Mouse (Mus musculus) hindbrain, embryonic 15.5 days (tissue): ENCODE measurements around the gene Ogt. TPM values are rescaled to one million over a fixed set of nuclear protein-coding genes. Genes with fewer than 3 reads are reported as not detected.

Experiments
- ATAC-seq: fragments of 200-750 bp; cut with Nextera tagmentation; 2 replicates; pipeline ENCODE4 v1.8.0; 2017; ENCODE audit warnings: low read depth, moderate number of reproducible peaks, moderate TSS enrichment; ENCODE audit not compliant: low FRiP score
- H3K27ac ChIP-seq: fragments of 300-500 bp; sonication (generic); replicated peaks from 2 replicates; pipeline ENCODE4 v1.5.1; 2015; ENCODE audit warnings: mild to moderate bottlenecking, inconsistent platforms
- H3K27me3 ChIP-seq: fragments of 300-500 bp; sonication (generic); 2 replicates; pipeline ENCODE4 v1.6.1; 2015; ENCODE audit warnings: control low read depth, inconsistent platforms
- H3K36me3 ChIP-seq: fragments of 300-500 bp; sonication (generic); 2 replicates; pipeline ENCODE4 v1.6.1; 2015; ENCODE audit warnings: control low read depth, inconsistent platforms
- H3K4me1 ChIP-seq: fragments of 300-500 bp; sonication (generic); replicated peaks from 2 replicates; pipeline ENCODE4 v1.6.1; 2015; ENCODE audit warnings: control low read depth, inconsistent platforms
- H3K4me2 ChIP-seq: fragments of 300-500 bp; sonication (generic); 2 replicates; pipeline ENCODE4 v1.6.1; 2015; ENCODE audit warnings: moderate library complexity, mild to moderate bottlenecking, inconsistent platforms
- H3K4me3 ChIP-seq: fragments of 300-500 bp; sonication (generic); 2 replicates; pipeline ENCODE4 v1.5.1; 2015; ENCODE audit warnings: mild to moderate bottlenecking, inconsistent platforms
- H3K9ac ChIP-seq: fragments of 300-500 bp; sonication (generic); 2 replicates; pipeline ENCODE4 v1.6.1; 2015; ENCODE audit warnings: inconsistent platforms
- H3K9me3 ChIP-seq: fragments of 300-500 bp; sonication (generic); 2 replicates; pipeline ENCODE4 v1.6.1; 2016; ENCODE audit warnings: control low read depth, inconsistent platforms
- WGBS: fragments of 180-500 bp; shearing (Covaris S2); methylation state at CpG from one replicate; pipeline ENCODE4 v1.1.7; 2015; 5-methylcytosine and 5-hydroxymethylcytosine counted together
- polyA plus RNA-seq: library from polyadenylated mRNA; unstranded; fragments of >200 nt; fragmentation: Nextera tagmentation; extraction: Ambion mirVana; gene quantifications from 2 replicates; pipeline ENCODE4 v1.2.1, GENCODE M21; 2015

The Ogt gene
- polyA plus RNA-seq: 181 TPM in 2 replicates

DNA sequence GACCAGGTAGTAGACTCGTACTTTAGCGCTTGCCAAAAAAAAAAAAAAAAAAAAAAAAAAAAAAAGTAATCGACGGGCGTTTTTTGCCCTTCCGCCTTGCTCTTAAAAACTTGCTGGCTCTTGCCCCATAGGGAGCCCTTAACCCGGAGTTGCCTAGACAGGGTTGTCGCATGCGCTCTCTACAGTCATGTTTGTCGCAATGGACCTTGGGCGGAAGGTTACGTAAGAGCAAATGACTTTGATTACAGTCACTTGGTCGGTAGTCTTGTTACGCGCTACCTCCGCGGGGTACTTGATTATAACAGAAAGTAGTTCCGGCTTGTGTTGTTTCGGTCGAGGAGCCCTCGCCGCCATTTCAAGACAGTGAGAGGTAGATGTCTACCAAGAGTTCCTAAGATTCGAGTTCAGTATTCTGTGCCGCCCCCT, at the start of gene Ogt:
Ogt (plus strand) TSS at position 320 of the 426 bp plus-strand sequence.
- 24% methylated on average over 24 of the region's 24 CpGs for WGBS
- H3K4me1 ChIP-seq: peaks cover 8% of the 10 kb centered on the region
- no peaks in the 10 kb centered on the region for H3K36me3 ChIP-seq
- H3K9me3 ChIP-seq: no peaks in the 10 kb centered on the region
- peak within 1 kb of the TSS; percentile 59 for H3K9ac ChIP-seq
- H3K4me2 ChIP-seq: peak within 1 kb of the TSS; percentile 61
- H3K27ac ChIP-seq: peak within 1 kb of the TSS; percentile 89
- H3K4me3 ChIP-seq: peak within 1 kb of the TSS; percentile 57
- H3K27me3 ChIP-seq: no peaks in the 10 kb centered on the region
- peak; percentile 95 for ATAC-seq

GRCm38 (mm10) chrX:101616183-101616582, 23.7 kb upstream of the Ogt start:
- Histone ChIP-seq H3K4me2 (no peak overlapping the region), H3K27me3 (no peaks in the 10 kb centered on the region), H3K27ac (no peak overlapping the region), H3K36me3 (no peaks in the 10 kb centered on the region), H3K9ac (no peak overlapping the region), H3K4me3 (no peak overlapping the region), H3K4me1 (no peaks in the 10 kb centered on the region), H3K9me3 (no peaks in the 10 kb centered on the region)
- 95% methylated on average over 3 of the region's 3 CpGs for WGBS
- ATAC-seq: no peak

DNA sequence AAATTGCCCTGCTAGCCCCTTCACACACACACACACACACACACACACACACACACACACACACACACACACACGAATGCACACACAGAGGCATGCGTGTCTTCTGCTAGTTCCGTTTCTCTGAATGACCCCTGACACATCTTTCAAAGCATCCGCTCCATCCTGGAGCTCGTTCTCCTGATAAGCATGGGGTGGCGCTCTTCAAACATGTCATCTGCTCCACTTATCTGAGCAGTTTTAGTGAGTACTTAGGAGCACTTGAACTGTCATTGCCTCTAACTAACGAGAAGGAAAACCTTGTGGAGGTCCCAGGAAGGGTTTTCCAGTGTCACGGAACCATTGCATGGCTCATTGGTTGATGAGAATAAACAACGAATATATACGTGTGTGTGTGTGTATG, 22.0 kb upstream of the Ogt start:
- Histone ChIP-seq H3K27ac (no peak overlapping the region), H3K4me3 (no peak overlapping the region), H3K4me1 (no peaks in the 10 kb centered on the region), H3K36me3 (no peaks in the 10 kb centered on the region), H3K9ac (no peak overlapping the region), H3K4me2 (no peak overlapping the region), H3K9me3 (no peaks in the 10 kb centered on the region), H3K27me3 (no peaks in the 10 kb centered on the region)
- WGBS: 70% methylated on average over 10 of the region's 10 CpGs
- ATAC-seq: no peak

DNA sequence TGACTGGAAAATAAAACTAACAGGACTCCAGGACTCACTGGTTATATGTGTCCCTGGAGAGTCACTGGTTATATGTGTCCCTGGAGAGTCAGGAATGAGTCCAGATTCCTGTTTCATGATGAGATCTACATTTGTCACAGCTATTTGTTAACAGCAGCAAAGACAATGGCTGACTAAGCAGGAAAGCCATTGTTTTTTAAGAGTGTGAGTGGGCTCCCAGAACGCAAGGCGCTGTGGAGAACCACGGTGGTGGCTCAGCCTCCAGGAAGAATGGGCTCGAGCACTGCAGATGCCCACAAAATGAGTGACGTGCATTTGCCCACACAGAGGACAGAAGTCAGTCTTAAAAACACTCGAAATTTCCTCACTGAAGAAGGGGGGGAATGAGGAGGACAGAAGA, 19.5 kb upstream of the Ogt start:
- 53% methylated on average over 6 of the region's 6 CpGs for WGBS
- no peak overlapping the region for H3K27ac ChIP-seq
- no peaks in the 10 kb centered on the region for H3K9me3 ChIP-seq
- no peak overlapping the region for H3K4me2 ChIP-seq
- H3K9ac ChIP-seq: no peak overlapping the region
- no peaks in the 10 kb centered on the region for H3K4me1 ChIP-seq
- H3K4me3 ChIP-seq: no peak overlapping the region
- H3K36me3 ChIP-seq: no peaks in the 10 kb centered on the region
- no peak for ATAC-seq
- no peaks in the 10 kb centered on the region for H3K27me3 ChIP-seq

DNA sequence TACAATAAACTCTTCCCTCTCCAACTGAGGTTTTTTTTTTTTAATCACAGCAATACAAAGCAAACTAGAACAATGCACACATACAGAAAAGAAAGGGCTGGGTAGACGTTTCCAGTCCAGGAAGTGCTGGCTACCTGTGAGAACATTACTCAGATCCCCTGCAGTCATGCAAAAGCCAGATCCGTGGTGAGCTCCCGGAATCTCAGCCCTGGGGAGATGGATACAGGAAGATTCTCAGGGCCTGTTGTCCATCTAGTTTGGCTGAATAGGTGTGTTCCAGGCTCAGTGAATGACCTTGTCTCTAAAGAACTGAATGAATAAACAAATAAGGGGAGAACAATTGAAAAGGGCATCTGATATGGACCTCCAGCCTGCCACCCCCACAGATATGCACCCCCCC, 17.3 kb upstream of the Ogt start:
- Histone ChIP-seq H3K9ac (no peak overlapping the region), H3K4me1 (no peaks in the 10 kb centered on the region), H3K36me3 (no peaks in the 10 kb centered on the region), H3K27me3 (no peaks in the 10 kb centered on the region), H3K4me3 (no peak overlapping the region), H3K27ac (no peak overlapping the region), H3K9me3 (no peaks in the 10 kb centered on the region), H3K4me2 (no peak overlapping the region)
- WGBS: 52% methylated on average over 3 of the region's 3 CpGs
- no peak for ATAC-seq

DNA sequence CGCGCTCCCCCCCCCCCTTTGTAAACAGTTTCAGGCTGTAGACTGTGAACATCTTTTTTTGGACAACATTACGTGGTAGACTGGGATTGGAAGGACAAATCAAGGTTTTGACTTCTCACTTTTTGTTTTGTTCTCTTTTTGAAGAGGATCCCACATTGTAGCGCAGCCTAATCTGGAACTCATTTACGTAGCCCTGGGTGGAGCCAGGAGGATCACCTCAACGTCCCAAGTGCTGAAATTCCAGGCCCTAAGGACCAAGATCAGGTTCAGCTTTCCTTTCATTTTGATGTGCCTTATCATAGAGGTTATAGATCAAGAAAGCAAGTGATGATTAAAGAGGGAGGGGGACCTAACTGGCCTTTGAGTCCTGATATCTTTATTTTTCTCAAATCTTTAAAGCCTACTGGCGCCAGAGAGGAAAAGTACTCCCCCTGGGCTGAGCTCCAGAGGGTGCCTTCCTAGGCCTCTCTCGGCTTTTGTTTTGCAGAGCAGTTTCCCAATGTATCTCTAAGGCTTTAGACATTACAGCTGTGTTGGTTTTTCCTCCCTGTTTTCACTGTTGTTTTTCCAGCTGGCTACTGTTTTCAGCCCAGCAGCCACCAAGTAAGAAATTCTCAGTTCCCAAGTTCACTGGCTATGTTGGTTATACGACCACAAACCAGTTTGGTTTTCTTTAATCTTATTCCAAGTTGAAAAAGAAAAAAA, 2.9 kb upstream of the Ogt start:
- no peaks in the 10 kb centered on the region for H3K36me3 ChIP-seq
- H3K4me3 ChIP-seq: no peak overlapping the region
- WGBS: 40% methylated on average over 7 of the region's 9 CpGs
- H3K27me3 ChIP-seq: no peaks in the 10 kb centered on the region
- H3K4me1 ChIP-seq: no peaks in the 10 kb centered on the region
- H3K9me3 ChIP-seq: no peaks in the 10 kb centered on the region
- H3K9ac ChIP-seq: no peak overlapping the region
- no peak for ATAC-seq
- no peak overlapping the region for H3K27ac ChIP-seq
- no peak overlapping the region for H3K4me2 ChIP-seq

DNA sequence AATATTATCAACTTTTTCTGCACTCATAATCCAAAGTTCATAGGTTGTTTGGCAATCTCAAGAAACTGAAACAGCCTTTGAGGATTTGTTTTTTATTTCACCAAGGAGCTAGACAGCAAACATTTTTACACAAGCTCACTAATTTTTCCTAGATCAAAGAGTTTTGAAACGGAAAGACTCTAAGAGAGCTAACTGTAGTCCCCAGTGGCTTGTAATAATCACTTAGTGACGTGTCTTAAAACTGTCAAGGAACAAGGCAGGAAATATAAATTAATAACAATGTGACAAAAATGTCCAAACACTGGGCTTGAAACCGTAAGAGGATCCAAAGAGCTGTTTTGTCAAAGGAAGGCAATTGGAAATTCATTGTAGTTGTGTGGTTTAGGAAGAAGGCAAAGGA, 1.0 kb upstream of the Ogt start:
- H3K4me1 ChIP-seq: peaks cover 6% of the 10 kb centered on the region
- no peak overlapping the region for H3K27ac ChIP-seq
- no peak overlapping the region for H3K9ac ChIP-seq
- 29% methylated on average over 3 of the region's 3 CpGs for WGBS
- H3K27me3 ChIP-seq: no peaks in the 10 kb centered on the region
- no peak for ATAC-seq
- peak overlapping the region; percentile 57 for H3K4me2 ChIP-seq
- H3K36me3 ChIP-seq: no peaks in the 10 kb centered on the region
- H3K4me3 ChIP-seq: peak overlapping the region; percentile 57
- H3K9me3 ChIP-seq: no peaks in the 10 kb centered on the region

DNA sequence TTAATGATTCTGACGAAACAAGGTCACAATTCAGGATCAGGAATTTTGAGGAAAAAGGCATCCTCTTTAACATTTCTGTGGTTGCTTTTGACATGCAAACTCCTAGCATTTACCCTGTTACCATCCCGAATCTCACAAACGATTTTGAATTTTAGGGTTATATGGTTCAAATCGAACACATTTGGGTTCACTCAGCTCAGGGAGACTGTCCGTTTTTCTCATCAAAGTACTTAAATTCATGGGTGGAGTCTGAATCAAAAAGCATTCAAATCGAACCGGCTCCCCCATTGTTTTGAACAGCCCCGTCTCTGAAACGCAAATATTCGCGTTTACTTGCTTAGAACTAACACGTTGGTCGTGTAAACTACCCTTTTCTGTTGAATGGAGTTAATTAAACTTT, 554 bp upstream of the Ogt start:
- Histone ChIP-seq H3K4me1 (peaks cover 8% of the 10 kb centered on the region), H3K9ac (no peak overlapping the region), H3K27me3 (no peaks in the 10 kb centered on the region), H3K4me2 (peak overlapping the region; percentile 57), H3K36me3 (no peaks in the 10 kb centered on the region), H3K9me3 (no peaks in the 10 kb centered on the region), H3K4me3 (peak overlapping the region; percentile 57), H3K27ac (peak overlapping the region; percentile 89; the same call in 1 of the 2 replicates)
- no peak; the same call in 1 of the 2 replicates for ATAC-seq
- 23% methylated on average over 13 of the region's 13 CpGs for WGBS

DNA sequence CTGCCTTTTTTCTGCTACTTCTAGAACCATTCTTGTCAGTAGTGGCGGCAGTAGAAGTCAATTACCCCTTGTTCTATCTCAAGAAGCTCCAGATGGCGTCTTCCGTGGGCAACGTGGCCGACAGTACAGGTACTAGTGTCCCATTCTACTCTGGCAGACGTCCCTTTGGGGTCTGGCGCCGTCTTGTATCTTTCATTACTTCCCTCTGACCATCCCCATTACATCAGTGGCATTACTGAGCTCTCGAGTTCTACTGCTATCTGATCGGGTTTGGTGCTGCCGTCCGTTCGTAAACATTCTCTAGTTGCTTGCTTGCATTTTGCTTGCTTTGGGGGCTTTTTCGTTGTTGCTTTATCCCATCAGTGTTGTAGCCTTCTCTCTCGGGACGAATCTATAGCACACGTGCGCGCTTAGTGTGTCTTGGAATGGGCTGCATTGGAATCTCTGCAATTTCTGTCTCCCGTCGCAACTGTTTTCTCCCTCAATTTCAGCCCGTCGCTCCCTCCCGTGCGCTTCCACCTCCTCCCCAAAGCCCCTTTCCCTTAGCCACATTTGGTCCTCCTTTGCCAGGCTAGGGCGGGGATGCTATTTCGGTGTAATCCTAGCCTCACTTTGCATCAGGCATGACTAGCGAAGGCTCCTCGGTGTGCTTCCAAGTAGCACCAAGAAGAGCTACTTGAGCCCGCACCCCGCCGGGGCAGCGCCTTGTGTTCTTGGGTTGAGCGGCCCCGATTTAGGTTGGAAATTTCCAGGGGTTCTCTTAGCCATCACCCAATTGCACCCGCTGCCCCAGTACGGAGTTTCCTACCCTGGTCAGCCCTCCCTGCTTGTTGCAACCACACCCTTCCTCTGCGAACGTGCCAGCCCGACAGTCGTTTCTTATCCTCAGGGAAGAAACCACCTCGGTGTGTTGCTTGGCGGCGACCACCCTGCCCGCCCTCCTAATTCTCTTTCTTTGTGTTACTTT, 617 bp downstream of the Ogt start:
- ATAC-seq: peak; percentile 49
- Histone ChIP-seq H3K27me3 (no peaks in the 10 kb centered on the region), H3K4me2 (peak overlapping the region; percentile 61), H3K4me3 (peak overlapping the region; percentile 57), H3K36me3 (no peaks in the 10 kb centered on the region), H3K9me3 (no peaks in the 10 kb centered on the region), H3K4me1 (peaks cover 8% of the 10 kb centered on the region), H3K27ac (peak overlapping the region; percentile 89), H3K9ac (peak overlapping the region; percentile 59)
- WGBS: 17% methylated on average over 45 of the region's 45 CpGs

- H3K9me3 ChIP-seq: no peaks in the 10 kb centered on the region
- ATAC-seq: no peak
- H3K9ac ChIP-seq: peak overlapping the region; percentile 59
- peak overlapping the region; percentile 89 for H3K27ac ChIP-seq
- H3K36me3 ChIP-seq: no peaks in the 10 kb centered on the region
- H3K4me1 ChIP-seq: peaks cover 8% of the 10 kb centered on the region
- H3K4me3 ChIP-seq: peak overlapping the region; percentile 57
- no peaks in the 10 kb centered on the region for H3K27me3 ChIP-seq
- H3K4me2 ChIP-seq: peak overlapping the region; percentile 61
- WGBS: 12% methylated on average over 6 of the region's 6 CpGs
These were observed 1.3 kb downstream of the Ogt start for GRCm38 (mm10) chrX:101641161-101641530.

GRCm38 (mm10) chrX:101642091-101642490, 2.2 kb downstream of the Ogt start:
- no peaks in the 10 kb centered on the region for H3K9me3 ChIP-seq
- H3K4me3 ChIP-seq: peak overlapping the region; percentile 57
- 21% methylated on average over 5 of the region's 5 CpGs for WGBS
- no peaks in the 10 kb centered on the region for H3K27me3 ChIP-seq
- H3K27ac ChIP-seq: no peak overlapping the region
- no peak for ATAC-seq
- H3K4me1 ChIP-seq: peaks cover 11% of the 10 kb centered on the region
- peak overlapping the region; percentile 61 for H3K4me2 ChIP-seq
- 0 out of 2 replicates have a peak overlapping the region, but pooled peaks have one; percentile 59 for H3K9ac ChIP-seq
- no peaks in the 10 kb centered on the region for H3K36me3 ChIP-seq

GRCm38 (mm10) chrX:101645286-101645685, 5.4 kb downstream of the Ogt start:
- 77% methylated on average over 2 of the region's 2 CpGs for WGBS
- H3K4me2 ChIP-seq: no peak overlapping the region
- H3K4me1 ChIP-seq: peaks cover 16% of the 10 kb centered on the region
- no peaks in the 10 kb centered on the region for H3K27me3 ChIP-seq
- no peaks in the 10 kb centered on the region for H3K36me3 ChIP-seq
- H3K27ac ChIP-seq: no peak overlapping the region
- H3K4me3 ChIP-seq: no peak overlapping the region
- H3K9ac ChIP-seq: no peak overlapping the region
- ATAC-seq: no peak
- H3K9me3 ChIP-seq: no peaks in the 10 kb centered on the region
